Mouse (Mus musculus) forebrain, embryonic 16.5 days (tissue): ENCODE measurements at regions not wholly inside any gene's neighbourhood (a gene's known extent, or its start where the extent isn't known, plus 50 kb on each side); places are given as distances from the start of the nearest gene placed in this dataset.

Experiments used
- ATAC-seq: fragments of 200-750 bp; cut with Nextera tagmentation; 2 replicates; pipeline ENCODE4 v1.8.0; 2017; ENCODE audit warnings: mild to moderate bottlenecking, moderate library complexity
- H3K27ac ChIP-seq: fragments of 300-500 bp; sonication (generic); 2 replicates; pipeline ENCODE4 v1.5.1; 2014; ENCODE audit warnings: low read length, control low read depth
- H3K27me3 ChIP-seq: fragments of 300-500 bp; sonication (generic); replicated peaks from 2 replicates; pipeline ENCODE4 v1.6.1; 2014; ENCODE audit warnings: low read length; ENCODE audit not compliant: control insufficient read depth, insufficient read depth
- H3K36me3 ChIP-seq: fragments of 300-500 bp; sonication (generic); 2 replicates; pipeline ENCODE4 v1.6.1; 2014; ENCODE audit not compliant: control insufficient read depth, insufficient read depth
- H3K4me1 ChIP-seq: fragments of 300-500 bp; sonication (generic); replicated peaks from 2 replicates; pipeline ENCODE4 v1.6.1; 2014; ENCODE audit warnings: low read length; ENCODE audit not compliant: control insufficient read depth, insufficient read depth
- H3K4me2 ChIP-seq: fragments of 300-500 bp; sonication (generic); 2 replicates; pipeline ENCODE4 v1.6.1; 2014; ENCODE audit warnings: mild to moderate bottlenecking, low read length, control low read depth
- H3K4me3 ChIP-seq: fragments of 300-500 bp; sonication (generic); replicated peaks from 2 replicates; pipeline ENCODE4 v1.5.1; 2014; ENCODE audit warnings: mild to moderate bottlenecking, low read length, control low read depth
- H3K9ac ChIP-seq: fragments of 300-500 bp; sonication (generic); replicated peaks from 2 replicates; pipeline ENCODE4 v1.6.1; 2014; ENCODE audit warnings: low read depth, low read length, control low read depth
- H3K9me3 ChIP-seq: fragments of 300-500 bp; sonication (generic); 2 replicates; pipeline ENCODE4 v1.6.1; 2016; ENCODE audit warnings: low read length; ENCODE audit not compliant: control insufficient read depth
- WGBS: fragments of 180-500 bp; shearing (Covaris S2); extraction: QIAGEN DNeasy Blood & Tissue Kit; methylation state at CpG from one replicate; pipeline ENCODE4 v1.1.7; 2014; 5-methylcytosine and 5-hydroxymethylcytosine counted together

DNA sequence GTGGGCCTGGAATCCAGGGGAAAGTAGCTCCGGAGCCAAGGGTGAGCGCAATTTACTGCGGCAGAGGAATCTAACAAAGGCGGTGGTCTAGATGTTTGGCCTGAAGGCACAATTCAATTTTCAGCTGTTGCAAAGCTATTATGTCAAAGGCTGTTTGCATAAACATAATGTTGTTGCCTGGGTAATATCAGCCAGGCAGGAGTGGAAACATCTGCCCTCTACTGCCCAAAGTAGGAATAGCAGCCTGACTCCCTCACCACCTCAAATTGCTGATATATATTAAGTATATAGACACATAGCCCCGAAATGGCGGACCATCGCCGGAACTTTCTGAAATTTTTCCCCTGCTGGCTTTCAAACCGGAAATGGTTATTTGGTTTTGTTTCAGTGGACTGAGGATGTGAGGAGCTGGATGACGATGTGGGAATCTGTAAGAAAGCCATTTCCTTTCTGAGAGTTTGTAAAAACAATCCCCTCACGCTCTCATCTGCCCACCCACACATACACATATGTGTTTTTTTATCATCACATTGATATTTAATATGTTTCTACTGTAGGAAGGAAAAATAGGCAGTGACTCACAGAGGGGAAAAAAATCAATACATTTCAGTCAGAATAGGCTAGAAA, 173.1 kb upstream of the Clint1 start:
- Histone ChIP-seq H3K9me3 (no peaks in the 10 kb centered on the region), H3K27ac (no peak overlapping the region), H3K4me3 (no peak overlapping the region), H3K4me1 (no peaks in the 10 kb centered on the region), H3K27me3 (no peaks in the 10 kb centered on the region), H3K9ac (no peak overlapping the region), H3K36me3 (no peaks in the 10 kb centered on the region), H3K4me2 (peak overlapping the region; percentile 36)
- WGBS = 49% methylated on average over 11 of the region's 11 CpGs
- ATAC-seq = peak; percentile 77

DNA sequence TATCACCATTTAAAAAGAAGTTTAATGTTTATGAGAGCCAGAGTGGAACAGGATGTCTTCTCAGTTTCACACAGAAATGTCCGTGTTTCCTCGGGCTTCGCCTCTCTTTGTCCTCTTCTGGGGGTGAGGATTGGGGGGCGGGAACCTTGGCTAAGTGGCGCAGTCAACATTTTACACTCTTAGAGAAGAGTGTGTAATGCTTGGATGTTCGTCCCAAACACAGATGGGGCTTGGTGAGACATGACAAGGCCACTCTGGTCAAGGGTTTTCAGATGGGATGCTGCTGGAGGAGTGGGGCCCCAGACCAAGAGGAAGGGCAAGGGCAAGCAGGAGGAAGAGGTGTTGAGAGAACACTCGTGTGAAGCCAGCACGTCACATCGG, 172.6 kb upstream of the Clint1 start:
- Histone ChIP-seq H3K27ac (no peak overlapping the region), H3K4me2 (no peak overlapping the region), H3K4me1 (no peaks in the 10 kb centered on the region), H3K36me3 (no peaks in the 10 kb centered on the region), H3K27me3 (no peaks in the 10 kb centered on the region), H3K4me3 (no peak overlapping the region), H3K9ac (no peak overlapping the region), H3K9me3 (no peaks in the 10 kb centered on the region)
- no peak for ATAC-seq
- WGBS = 90% methylated on average over 9 of the region's 9 CpGs

DNA sequence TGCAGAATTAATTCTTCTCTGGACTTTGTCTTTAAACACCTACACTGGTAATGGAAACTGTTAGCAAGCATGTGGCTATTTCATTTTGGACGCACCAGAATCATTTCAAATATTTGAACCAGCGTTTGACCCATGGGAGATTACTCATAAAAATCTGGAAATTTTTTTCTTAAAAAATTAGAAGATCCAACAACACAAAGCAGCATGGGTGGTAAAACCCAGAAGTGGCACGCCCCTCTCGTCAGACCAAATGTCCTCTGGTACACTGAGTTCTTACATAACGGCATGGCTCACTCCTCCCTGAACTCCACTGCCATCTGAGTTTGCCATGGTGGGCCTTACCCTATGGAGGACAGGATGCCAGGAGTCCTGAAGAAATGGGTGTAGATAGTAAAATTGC, 166.3 kb upstream of the Clint1 start:
- no peak for ATAC-seq
- WGBS = 92% methylated on average over 5 of the region's 5 CpGs

DNA sequence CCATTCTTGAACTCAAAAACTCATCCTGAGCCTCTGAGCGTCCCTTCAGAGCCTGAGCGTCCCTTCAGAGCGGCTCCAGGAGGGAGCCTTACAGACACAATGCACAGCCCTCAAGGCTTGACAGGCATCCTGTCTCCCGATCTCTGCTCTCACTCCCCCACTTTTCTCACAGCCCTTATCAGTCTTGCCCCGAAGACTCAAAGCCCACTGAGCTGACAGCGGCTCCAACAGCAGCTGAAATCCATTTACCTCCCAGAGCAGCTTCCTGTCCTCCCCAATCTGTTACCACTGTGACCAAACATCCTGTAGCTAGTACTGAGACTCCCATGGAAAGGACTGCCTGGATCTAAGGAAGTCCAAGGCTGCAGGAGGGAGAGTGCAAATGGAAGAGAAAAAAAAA, 158.6 kb upstream of the Clint1 start:
- no peak overlapping the region for H3K4me2 ChIP-seq
- H3K27ac ChIP-seq = no peak overlapping the region
- 80% methylated on average over 6 of the region's 6 CpGs for WGBS

More for the DNA sequence above, 166.3 kb upstream of the Clint1 start:
- Histone ChIP-seq H3K9ac (no peak overlapping the region), H3K27ac (no peak overlapping the region), H3K4me2 (no peak overlapping the region), H3K4me1 (no peaks in the 10 kb centered on the region), H3K36me3 (no peaks in the 10 kb centered on the region), H3K27me3 (no peaks in the 10 kb centered on the region), H3K9me3 (no peaks in the 10 kb centered on the region), H3K4me3 (no peak overlapping the region)

DNA sequence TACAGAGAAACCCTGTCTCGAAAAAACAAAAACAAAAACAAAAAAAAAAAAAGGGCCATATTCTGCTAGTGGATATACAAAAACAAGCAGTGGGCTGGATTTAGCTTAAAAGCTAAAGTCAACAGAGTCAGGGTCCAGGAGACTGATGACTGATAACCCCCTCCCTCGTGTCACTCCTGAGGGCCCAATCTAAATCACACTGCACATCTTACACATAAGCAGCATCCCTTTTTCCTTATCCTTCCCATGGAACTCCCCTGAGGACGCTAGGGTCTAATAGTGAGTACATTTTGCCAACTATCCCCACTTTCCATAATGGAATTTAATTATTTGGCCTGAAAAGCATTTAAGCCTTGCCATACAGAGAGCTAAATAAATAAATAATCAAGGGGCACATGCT, 150.3 kb upstream of the Clint1 start:
- ATAC-seq = no peak
- Histone ChIP-seq H3K9me3 (no peaks in the 10 kb centered on the region), H3K4me3 (no peak overlapping the region), H3K4me1 (no peaks in the 10 kb centered on the region), H3K4me2 (no peak overlapping the region), H3K27ac (no peak overlapping the region), H3K27me3 (no peaks in the 10 kb centered on the region), H3K36me3 (no peaks in the 10 kb centered on the region), H3K9ac (no peak overlapping the region)
- 74% methylated on average over 3 of the region's 3 CpGs for WGBS

More for the DNA sequence above, 158.6 kb upstream of the Clint1 start:
- Histone ChIP-seq H3K4me3 (no peak overlapping the region), H3K27me3 (no peaks in the 10 kb centered on the region), H3K9me3 (no peaks in the 10 kb centered on the region), H3K4me1 (no peaks in the 10 kb centered on the region), H3K9ac (no peak overlapping the region), H3K36me3 (no peaks in the 10 kb centered on the region)
- ATAC-seq = no peak

DNA sequence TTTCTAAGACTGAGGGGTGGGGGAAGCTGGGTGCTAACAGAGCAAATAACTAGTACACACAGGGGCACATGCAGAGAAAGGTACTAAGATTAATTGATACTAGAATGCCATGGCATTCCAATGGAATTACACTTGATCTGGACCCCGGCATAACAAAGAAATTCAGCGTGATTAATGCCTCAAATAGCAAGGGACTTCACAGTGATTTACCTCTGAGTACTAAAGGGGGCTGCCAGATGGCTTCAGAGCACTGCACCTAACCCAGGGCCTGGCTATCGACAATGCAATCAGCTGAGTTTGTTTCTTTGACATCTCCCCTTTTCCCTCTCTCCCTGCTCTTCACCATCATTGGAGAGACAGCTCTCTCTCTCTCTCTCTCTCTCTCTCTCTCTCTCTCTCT, 148.9 kb upstream of the Clint1 start:
- Histone ChIP-seq H3K4me3 (no peak overlapping the region), H3K9me3 (no peaks in the 10 kb centered on the region), H3K4me1 (no peaks in the 10 kb centered on the region), H3K36me3 (no peaks in the 10 kb centered on the region), H3K27ac (no peak overlapping the region), H3K9ac (no peak overlapping the region), H3K27me3 (no peaks in the 10 kb centered on the region), H3K4me2 (no peak overlapping the region)
- 69% methylated on average over 3 of the region's 3 CpGs for WGBS
- no peak for ATAC-seq

DNA sequence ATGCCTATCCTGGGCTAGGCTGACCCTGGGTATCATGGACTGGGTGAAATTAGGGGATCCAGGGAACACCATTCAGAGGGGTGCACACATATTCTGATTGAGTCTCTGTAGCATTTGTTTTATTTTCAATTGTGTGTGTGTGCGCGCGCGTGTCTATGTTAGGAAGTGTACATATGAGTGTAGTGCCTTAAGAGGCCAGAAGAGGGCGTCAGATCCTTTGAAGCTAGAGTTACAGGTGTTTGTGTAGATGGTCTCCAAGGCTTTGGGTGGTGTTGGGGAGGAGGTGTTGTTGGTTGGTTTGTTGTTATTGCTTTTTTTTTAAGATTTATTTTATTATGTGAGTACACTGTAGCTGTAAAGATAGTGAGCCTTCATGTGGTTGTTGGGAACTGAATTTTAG, 147.4 kb upstream of the Clint1 start:
- ATAC-seq = no peak
- H3K4me2 ChIP-seq = no peak overlapping the region
- no peak overlapping the region for H3K27ac ChIP-seq
- H3K27me3 ChIP-seq = no peaks in the 10 kb centered on the region
- no peak overlapping the region for H3K9ac ChIP-seq
- H3K9me3 ChIP-seq = no peaks in the 10 kb centered on the region
- H3K36me3 ChIP-seq = no peaks in the 10 kb centered on the region
- 68% methylated on average over 5 of the region's 5 CpGs for WGBS
- no peaks in the 10 kb centered on the region for H3K4me1 ChIP-seq
- no peak overlapping the region for H3K4me3 ChIP-seq

DNA sequence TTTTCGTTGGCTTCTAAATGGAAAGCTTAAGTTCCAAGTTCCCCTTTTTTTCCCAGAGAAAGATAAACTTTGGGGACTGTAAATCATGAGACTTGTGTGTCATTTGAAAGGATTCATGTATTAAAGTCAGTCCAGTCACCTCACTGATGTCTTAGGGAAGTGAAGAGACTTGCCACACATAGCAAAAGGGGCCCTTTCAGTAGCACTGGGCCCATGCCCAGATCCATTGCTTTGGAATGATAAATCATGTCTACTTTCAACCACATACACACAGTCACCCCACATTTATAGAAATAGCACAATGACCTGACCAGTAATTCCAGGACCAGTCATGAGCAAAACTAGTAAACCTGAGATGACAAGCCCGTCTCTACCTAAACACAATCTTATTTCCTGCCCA, 133.2 kb upstream of the Clint1 start:
- Histone ChIP-seq H3K4me3 (no peak overlapping the region), H3K27me3 (no peaks in the 10 kb centered on the region), H3K4me1 (no peaks in the 10 kb centered on the region), H3K9me3 (no peaks in the 10 kb centered on the region), H3K9ac (no peak overlapping the region), H3K27ac (no peak overlapping the region), H3K4me2 (no peak overlapping the region), H3K36me3 (no peaks in the 10 kb centered on the region)
- ATAC-seq = no peak
- 79% methylated on average over 2 of the region's 2 CpGs for WGBS

DNA sequence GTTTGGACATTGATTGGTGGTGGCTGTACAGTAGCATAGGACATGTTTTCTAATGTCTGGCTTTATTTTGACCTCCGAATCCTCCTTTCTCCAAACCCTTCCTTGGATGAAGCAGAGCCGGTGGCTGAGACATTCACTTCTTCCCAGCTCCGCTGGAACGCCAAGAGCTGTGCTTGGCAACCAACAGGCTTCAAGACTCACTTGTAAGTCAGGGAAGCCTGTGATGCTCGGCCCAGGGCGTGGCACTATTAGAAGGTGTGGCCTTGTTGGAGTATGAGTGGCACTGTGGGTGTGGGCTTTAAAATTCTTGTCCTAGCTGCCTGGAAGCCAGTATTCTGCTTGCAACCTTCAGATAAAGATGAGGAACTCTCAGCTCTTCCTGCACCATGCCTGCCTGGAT, 132.0 kb upstream of the Clint1 start:
- Histone ChIP-seq H3K4me3 (no peak overlapping the region), H3K27me3 (no peaks in the 10 kb centered on the region), H3K36me3 (no peaks in the 10 kb centered on the region), H3K4me2 (no peak overlapping the region), H3K4me1 (no peaks in the 10 kb centered on the region), H3K9ac (no peak overlapping the region), H3K27ac (no peak overlapping the region), H3K9me3 (no peaks in the 10 kb centered on the region)
- 87% methylated on average over 6 of the region's 6 CpGs for WGBS
- ATAC-seq = no peak

DNA sequence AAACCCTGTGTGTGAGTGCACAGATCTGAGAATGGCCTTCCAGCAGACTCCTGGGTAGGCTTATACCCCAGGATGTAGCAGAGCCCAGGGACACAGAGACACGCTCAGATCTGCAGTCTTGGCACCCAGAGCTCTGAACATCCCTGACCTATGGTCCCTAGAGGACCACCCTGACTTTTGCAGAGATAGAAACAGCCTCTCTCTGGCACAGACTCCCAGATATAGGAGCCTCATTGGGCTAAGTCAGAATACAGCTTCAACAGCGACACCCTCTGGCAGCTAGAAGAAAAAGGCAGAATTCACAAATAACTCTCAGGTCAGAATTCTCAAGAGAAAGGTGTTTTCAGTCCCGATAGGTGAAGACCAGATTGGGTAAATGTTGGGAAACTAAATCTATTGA, 115.3 kb upstream of the Clint1 start:
- ATAC-seq = no peak

More for the DNA sequence above, 115.3 kb upstream of the Clint1 start:
- H3K27ac ChIP-seq = no peak overlapping the region
- H3K27me3 ChIP-seq = no peaks in the 10 kb centered on the region
- H3K9ac ChIP-seq = no peak overlapping the region
- no peak overlapping the region for H3K4me2 ChIP-seq
- H3K36me3 ChIP-seq = no peaks in the 10 kb centered on the region
- no peaks in the 10 kb centered on the region for H3K4me1 ChIP-seq
- WGBS = 51% methylated on average over 3 of the region's 3 CpGs
- H3K9me3 ChIP-seq = no peaks in the 10 kb centered on the region
- no peak overlapping the region for H3K4me3 ChIP-seq
